Mouse (Mus musculus): ENCODE data around the gene Polr3f.

Polr3f gene

GRCm38 (mm10) chr2:144526981-144527820, at the start of gene Polr3f, which contains the start of gene Dzank1:
Polr3f (plus strand) TSS chr2:144527718.
Dzank1 (minus strand) TSS chr2:144527414.
- DNase-seq, result peak; percentile 98

- peak; percentile 78 for DNase-seq
Measured at GRCm38 (mm10) chr2:144479421-144479820, 48.1 kb upstream of the Polr3f start.

DNA sequence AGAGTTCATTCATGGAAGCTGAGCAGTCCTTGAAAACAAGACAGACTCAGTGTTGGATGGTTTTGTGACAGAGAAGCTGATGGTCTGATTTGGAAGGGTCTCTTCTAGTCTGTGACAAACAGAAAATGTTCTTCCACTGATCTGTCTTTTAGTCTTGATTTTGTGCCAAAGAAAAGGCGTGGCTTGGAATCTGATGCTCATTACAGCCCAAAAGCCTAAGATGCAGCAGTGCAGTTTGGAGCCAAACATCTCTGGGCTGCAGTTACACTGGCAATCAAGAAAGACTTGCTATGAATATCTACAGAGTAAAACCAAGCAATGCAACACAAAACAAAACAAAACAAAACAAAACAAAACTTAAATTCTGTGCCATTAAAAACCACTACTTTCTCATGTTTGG, 43.4 kb upstream of the Polr3f start:
- DNase-seq, result no peak

DNA sequence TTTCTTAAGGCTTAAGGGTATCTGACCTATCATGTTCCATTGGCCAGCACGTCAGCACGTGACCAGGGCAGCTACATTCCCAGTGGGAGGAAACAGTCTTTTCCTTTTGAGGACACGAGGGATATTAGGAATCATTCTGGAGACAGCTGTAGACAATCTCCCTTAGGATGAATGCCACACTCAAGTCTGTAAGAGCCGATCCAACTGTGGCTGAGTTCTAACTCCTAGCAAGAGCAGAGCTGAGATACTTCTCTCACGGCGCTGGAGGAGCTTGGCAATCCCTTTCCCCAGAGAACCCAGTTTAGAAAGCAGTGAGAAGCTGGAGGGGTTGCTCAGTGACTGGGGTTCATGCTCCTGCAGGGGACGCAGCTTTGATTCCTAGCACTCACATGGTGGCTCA, 42.1 kb upstream of the Polr3f start:
- no peak for DNase-seq

DNA sequence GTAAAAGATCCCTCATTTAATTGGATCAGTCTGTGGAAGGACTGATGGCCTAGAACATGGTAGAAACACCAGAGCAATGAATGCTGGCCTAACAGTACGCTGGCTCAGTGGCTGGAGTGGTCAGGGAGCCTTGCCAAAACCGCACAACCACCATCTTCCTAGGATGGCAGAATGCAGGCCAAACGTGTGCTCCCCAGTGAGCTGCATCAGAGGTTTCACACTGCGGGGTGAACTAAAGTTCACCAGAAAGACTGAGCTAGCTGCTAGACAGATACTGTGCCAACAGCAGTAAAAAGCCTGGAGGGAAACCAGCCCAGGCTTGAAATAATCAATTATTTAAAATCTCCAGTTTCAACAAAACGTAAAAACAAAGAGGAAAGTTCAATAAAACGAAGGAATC, 40.0 kb upstream of the Polr3f start:
- DNase-seq, result no peak

GRCm38 (mm10) chr2:144489342-144489741, 38.2 kb upstream of the Polr3f start:
- peak; percentile 10 for DNase-seq

- DNase-seq, result no peak
Measured at GRCm38 (mm10) chr2:144502134-144502533, 25.4 kb upstream of the Polr3f start.

- DNase-seq, result no peak
Measured at GRCm38 (mm10) chr2:144514619-144515018, 12.9 kb upstream of the Polr3f start.

- DNase-seq, result no peak
Measured at GRCm38 (mm10) chr2:144519772-144520171, 7.7 kb upstream of the Polr3f start.

DNA sequence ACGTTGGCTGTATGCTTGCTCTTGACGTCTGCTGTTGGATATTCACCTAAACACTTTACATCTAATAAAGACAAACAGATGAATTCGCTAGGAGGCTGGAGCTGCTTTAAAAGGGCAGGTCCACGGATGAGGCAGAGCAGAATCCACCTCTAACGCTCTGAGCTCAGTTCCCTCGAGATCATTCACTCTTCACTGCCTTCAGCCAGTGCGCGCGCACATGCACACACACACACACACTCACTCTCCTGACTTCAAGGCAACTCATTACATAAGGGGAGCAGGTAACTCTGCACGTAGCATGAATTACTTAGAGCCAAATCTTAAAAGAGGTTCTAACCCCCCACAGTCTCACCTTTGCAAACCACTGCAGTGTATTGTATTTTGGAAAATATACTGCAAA, 1.7 kb upstream of the Polr3f start:
- peak; percentile 59 for DNase-seq

- no peak for DNase-seq
Measured at GRCm38 (mm10) chr2:144527821-144528174, 280 bp downstream of the Polr3f start.

DNA sequence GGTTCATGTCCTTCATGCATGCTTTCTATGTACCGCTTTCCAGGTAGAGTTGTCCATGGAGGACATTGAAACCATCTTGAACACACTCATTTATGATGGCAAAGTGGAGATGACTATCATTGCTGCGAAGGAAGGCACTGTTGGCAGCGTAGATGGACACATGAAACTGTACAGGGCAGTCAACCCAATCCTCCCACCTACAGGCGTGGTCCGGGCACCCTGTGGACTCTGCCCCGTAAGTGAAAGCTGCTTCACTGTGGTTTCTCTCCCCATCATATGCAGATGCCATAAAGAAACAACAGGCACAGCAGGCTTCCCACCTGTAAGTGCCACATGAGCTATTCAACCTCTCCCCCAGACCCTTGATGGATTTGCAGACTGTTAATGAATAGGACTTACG, 9.6 kb downstream of the Polr3f start:
- DNase-seq, result no peak

GRCm38 (mm10) chr2:144541246-144541645, 13.7 kb downstream of the Polr3f start:
- no peak for DNase-seq

DNA sequence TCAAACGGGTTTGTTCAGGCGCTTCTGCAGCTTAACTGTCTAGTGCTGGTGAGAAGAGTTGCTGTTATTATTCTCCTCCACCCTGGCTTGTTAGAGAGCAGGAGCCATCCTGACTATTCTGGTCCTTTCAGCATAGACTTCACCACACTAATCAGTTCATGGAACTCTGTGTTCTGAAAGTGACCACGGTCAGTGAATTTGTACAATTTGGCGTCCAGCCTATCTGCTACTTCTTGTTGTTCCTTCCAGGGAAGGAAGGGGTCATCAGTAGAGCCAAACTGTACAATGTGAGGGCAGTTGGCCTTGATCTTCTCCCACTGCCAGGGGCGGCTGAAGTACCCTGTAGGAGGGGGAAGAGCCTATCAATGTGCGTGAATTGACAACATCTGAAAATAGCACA, 16.2 kb downstream of the Polr3f start:
- DNase-seq, result no peak

GRCm38 (mm10) chr2:144544630-144545029, 17.1 kb downstream of the Polr3f start:
- no peak for DNase-seq

DNA sequence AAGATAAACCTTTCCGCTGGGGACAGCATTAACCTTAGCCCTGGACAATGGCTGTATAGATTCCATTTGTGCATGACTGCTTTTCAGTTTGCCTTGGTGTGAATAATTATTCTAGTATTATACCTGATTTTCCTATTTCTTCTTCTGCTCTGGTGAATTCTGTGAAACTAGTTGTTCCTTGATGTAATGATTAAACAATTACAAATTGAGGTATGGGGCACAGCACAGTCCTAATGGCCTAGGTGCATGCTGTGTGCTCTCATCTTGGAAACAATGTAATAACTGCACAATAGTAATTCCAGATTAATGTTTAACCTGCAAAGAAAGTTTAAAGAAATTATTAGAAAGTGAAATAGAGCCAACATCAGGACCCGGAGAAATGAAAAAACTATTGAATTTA, 17.5 kb downstream of the Polr3f start:
- no peak for DNase-seq

DNA sequence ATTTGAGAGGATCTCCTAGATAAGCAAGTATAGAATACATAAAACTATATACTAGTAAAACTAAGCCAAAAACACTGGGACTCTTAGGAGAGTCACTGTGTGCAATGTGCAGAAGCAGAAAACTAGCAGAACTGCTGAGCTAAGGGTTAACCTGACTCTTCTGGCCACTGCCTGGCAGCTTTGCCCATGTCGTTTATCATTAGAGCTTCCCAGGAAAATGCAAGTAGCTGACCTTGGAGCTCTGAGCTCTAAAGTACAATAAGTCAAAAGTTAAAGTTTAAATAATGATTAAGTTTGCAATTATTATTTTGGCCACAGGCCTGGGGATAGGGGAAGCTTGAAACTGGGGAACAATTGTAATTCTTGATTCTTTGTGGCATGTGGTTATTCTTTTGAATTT, 18.0 kb downstream of the Polr3f start:
- no peak for DNase-seq

DNA sequence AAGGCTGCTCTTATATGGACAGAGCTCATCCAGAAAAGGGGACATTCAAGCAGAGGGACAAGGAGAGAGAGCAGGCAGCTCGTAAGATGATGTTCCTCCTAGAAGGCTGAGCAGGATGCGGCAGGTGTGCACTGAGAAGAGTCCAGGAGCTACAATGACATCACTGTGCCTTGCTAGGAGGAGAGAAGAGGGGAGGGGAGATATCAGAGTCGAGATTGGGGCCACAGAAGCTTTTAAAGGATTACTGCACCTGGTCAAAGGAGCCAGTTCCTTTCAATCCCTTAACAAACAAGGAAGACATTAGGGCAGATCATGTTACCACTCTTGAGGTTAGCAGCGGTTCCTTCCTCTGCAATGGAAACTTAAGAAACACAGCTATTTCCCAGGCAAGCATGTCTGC, 20.0 kb downstream of the Polr3f start:
- no peak for DNase-seq

DNA sequence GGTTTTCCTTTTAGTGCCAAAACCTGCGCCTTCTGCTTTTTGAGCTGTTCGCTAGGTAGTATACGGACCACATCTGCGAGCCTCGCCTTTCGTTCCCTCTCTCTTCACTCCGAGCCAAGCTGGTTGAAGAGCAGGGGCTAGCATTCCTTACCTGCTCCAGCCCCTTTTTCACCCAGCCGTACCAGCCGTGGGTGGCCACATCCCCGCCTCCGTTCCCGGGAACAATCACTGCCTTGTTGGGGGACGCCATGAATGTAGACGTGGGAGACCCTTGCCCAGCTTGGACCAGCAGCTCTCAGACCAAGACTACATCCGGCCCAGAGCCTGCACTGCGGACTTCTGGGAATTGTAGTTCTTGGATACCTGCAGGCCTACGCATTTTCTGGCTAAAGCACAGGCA, 23.0 kb downstream of the Polr3f start, which contains the start of gene Rbbp9:
Rbbp9 (minus strand) TSS at position 341 of the 400 bp plus-strand sequence.
- DNase-seq, result peak; percentile 75

DNA sequence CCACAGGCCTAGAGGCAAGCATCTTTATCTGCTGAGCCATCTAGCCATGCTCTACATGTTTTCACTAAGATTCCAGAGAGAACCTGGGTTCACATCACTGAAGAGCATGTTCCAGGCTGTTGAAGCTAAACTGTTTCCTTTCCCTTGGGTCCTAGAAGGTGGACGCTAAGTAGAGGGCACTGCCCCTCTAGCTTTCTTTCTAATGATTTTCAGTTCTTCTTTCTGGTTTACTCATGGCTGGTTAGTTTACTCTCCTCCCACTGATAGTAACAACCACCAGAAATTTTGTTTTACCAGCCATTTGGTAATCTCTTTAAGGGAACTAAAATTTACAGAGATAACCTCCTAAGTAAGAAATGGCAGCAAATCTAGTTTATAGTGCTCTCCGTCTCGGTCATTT, 26.4 kb downstream of the Polr3f start:
- DNase-seq, result no peak

- no peak for DNase-seq
Measured at GRCm38 (mm10) chr2:144555286-144555819, 27.8 kb downstream of the Polr3f start.

- peak; percentile 98 for DNase-seq
Measured at GRCm38 (mm10) chr2:144555820-144556552, 28.5 kb downstream of the Polr3f start, which contains the start of gene Sec23b. Sec23b (plus strand) TSS chr2:144556229.

DNA sequence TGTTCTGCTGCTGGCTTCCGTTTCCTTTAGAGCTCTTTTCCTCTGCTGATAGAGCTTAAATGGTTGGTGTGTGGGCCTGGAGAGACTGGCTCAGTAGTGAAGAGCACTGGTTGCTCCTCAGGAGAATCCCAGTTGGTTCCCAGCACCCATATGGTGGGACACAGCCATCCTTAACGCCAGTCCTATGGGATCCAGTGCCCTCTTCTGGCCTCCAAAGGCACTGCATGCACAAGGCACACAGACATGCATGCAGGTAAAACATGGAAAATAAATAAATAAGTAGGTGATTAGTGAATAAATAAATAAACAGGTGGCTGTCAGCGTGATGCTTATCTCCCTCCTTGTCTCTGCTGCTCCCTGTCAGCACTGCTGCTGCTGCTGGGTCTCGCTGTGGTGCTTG, 61.2 kb downstream of the Polr3f start:
- DNase-seq, result no peak
